Comparison of ENCODE assay signal across 8 mouse cellular contexts in the genomic region with DNA sequence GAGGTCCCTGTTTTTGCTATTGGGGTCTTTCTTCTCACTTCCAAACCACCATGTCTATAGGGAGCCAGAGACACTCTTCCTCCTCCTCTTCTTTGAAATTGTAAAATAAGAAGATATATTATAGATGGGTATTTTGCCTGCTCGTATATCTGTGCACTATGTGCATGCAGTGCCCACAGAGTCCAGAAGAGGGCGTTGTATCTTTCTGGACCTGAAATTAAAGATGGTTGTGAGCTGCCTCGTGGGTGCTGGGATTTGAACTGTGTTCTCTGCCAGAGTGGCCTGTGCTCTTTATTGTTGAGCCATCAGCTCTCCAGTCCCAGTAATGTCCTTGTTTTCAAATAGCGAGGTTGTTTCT.
A peak's percentile ranks its signal among the peaks of the same experiment; 100 is the strongest.
DNase-seq lines count a peak whose midpoint lies in the region; ATAC-seq lines count a peak whose summit lies in the region.

No protein-coding gene starts in this region.

- peak overlapping the region; percentile 5; the same call in 1 of the 2 replicates for H3K9ac ChIP-seq in heart, embryonic 14.5 days (ENCODE audit: low read length)
- peak overlapping the region; percentile 38; the same call in 1 of the 2 replicates for H3K9ac ChIP-seq in midbrain, embryonic 11.5 days (ENCODE audit: low read length)

- no peaks in the 10 kb centered on the region for H3K9me3 ChIP-seq in heart, embryonic 14.5 days (ENCODE audit: control insufficient read depth, low read length)
- 0 out of 2 replicates have a peak, but pooled peaks cover 4% of the 10 kb centered on the region for H3K9me3 ChIP-seq in hindbrain, embryonic 10.5 days
- no peaks in the 10 kb centered on the region for H3K9me3 ChIP-seq in midbrain, embryonic 11.5 days (ENCODE audit: control insufficient read depth, low read length)

- DNase-seq in heart, adult 11 months: no peak
- peak; percentile 17 for DNase-seq in ES-CJ7 (ENCODE audit: low read depth, low spot score)
- no peak for DNase-seq in hindbrain, embryonic 10.5 days (ENCODE audit: low spot score)
- no peak for DNase-seq in midbrain, embryonic 11.5 days (ENCODE audit: low spot score, missing footprints)
- DNase-seq in natural killer cell, adult 2 months (ENCODE audit: low spot score in 2 of 2): no peak
- DNase-seq in Muller cell, postnatal 12 days (ENCODE audit: inconsistent ontology term): no peak
- DNase-seq in frontal cortex, adult 2 months (ENCODE audit: extremely low spot score in 1 of 2, low spot score in 1 of 2): no peak

- 47% methylated on average over 4 of the region's 4 CpGs for WGBS in heart, embryonic 14.5 days
- 64% methylated on average over 4 of the region's 4 CpGs for WGBS in hindbrain, embryonic 10.5 days
- WGBS in midbrain, embryonic 11.5 days: 61% methylated on average over 4 of the region's 4 CpGs

- H3K4me2 ChIP-seq in heart, embryonic 14.5 days (ENCODE audit: low read length): peak overlapping the region; percentile 50
- no peak overlapping the region for H3K4me2 ChIP-seq in midbrain, embryonic 11.5 days

- no peak for ATAC-seq in heart, embryonic 14.5 days (ENCODE audit: insufficient number of reproducible peaks, insufficient read depth, low FRiP score, low read depth)
- ATAC-seq in midbrain, embryonic 11.5 days (ENCODE audit: low FRiP score): no peak

- no peak overlapping the region for H3K27ac ChIP-seq in heart, embryonic 14.5 days (replicated peaks in 1 of 2; ENCODE audit: control insufficient read depth in 1 of 2, insufficient read depth in 1 of 2, low read depth in 2 of 2, low read length in 2 of 2)
- peak overlapping the region; percentile 77; the same call in 1 of the 2 replicates for H3K27ac ChIP-seq in hindbrain, embryonic 10.5 days
- 0 out of 2 replicates have a peak overlapping the region, but pooled peaks have one; percentile 20 for H3K27ac ChIP-seq in midbrain, embryonic 11.5 days (ENCODE audit: low read depth, low read length)

- H3K36me3 ChIP-seq in heart, embryonic 14.5 days (ENCODE audit: control insufficient read depth, insufficient read depth, low read length): no peaks in the 10 kb centered on the region
- no peaks in the 10 kb centered on the region for H3K36me3 ChIP-seq in hindbrain, embryonic 10.5 days
- no peaks in the 10 kb centered on the region for H3K36me3 ChIP-seq in midbrain, embryonic 11.5 days (ENCODE audit: control insufficient read depth, insufficient read depth, low read length)

- peak overlapping the region in 1 of 2 experiments; percentile 14; a peak in 2 of 4 replicates for H3K4me3 ChIP-seq in heart, embryonic 14.5 days (ENCODE audit: control insufficient read depth in 1 of 2, insufficient read depth in 1 of 2, low read depth in 1 of 2, low read length in 2 of 2)
- H3K4me3 ChIP-seq in hindbrain, embryonic 10.5 days: peak overlapping the region; percentile 22; the same call in 1 of the 2 replicates
- no peak overlapping the region for H3K4me3 ChIP-seq in midbrain, embryonic 11.5 days (ENCODE audit: low read depth, low read length)

- H3K27me3 ChIP-seq in heart, embryonic 14.5 days (ENCODE audit: control insufficient read depth, insufficient read depth, low read length): no peaks in the 10 kb centered on the region
- no peaks in the 10 kb centered on the region for H3K27me3 ChIP-seq in hindbrain, embryonic 10.5 days (ENCODE audit: insufficient read depth, poor library complexity, severe bottlenecking)
- no peaks in the 10 kb centered on the region for H3K27me3 ChIP-seq in midbrain, embryonic 11.5 days (ENCODE audit: control insufficient read depth, insufficient read depth, low read length)

- peaks cover 4 to 7% of the 10 kb centered on the region in 2 experiments for H3K4me1 ChIP-seq in heart, embryonic 14.5 days (ENCODE audit: control insufficient read depth in 2 of 2, insufficient read depth in 2 of 2, low read length in 2 of 2)
- H3K4me1 ChIP-seq in hindbrain, embryonic 10.5 days (replicated peaks): peaks cover 29% of the 10 kb centered on the region
- peaks cover 6% of the 10 kb centered on the region for H3K4me1 ChIP-seq in midbrain, embryonic 11.5 days (ENCODE audit: control insufficient read depth, insufficient read depth, low read length)

Comparison
In these comparisons a context has a peak if more than half of its experiments do, and no peak if none do; other contexts are left out.
1. H3K27ac ChIP-seq: peak in hindbrain, embryonic 10.5 days (single experiment) and midbrain, embryonic 11.5 days (single experiment); none in heart, embryonic 14.5 days (0 of 2).